Mouse (Mus musculus): ENCODE measurements at regions not wholly inside any gene's neighbourhood (a gene's known extent, or its start where the extent isn't known, plus 50 kb on each side); places are given as distances from the start of the nearest gene placed in this dataset.

GRCm38 (mm10) chr13:43724161-43724560 is 60.4 kb upstream of the Cd83 start:
- no peak for DNase-seq (ENCODE audit: low spot score)

GRCm38 (mm10) chr13:43725698-43726097 is 58.9 kb upstream of the Cd83 start:
- DNase-seq (ENCODE audit: low spot score): peak; percentile 61

- peak; percentile 17 for DNase-seq (ENCODE audit: low spot score)
These were observed 57.7 kb upstream of the Cd83 start for GRCm38 (mm10) chr13:43726895-43727341.

GRCm38 (mm10) chr13:43729617-43730016 is 55.0 kb upstream of the Cd83 start:
- no peak for DNase-seq (ENCODE audit: low spot score)

- DNase-seq (ENCODE audit: low spot score): no peak
These were observed 51.5 kb upstream of the Cd83 start for GRCm38 (mm10) chr13:43733061-43733460.

GRCm38 (mm10) chr13:43734641-43735040 is 49.9 kb upstream of the Cd83 start:
- no peak for DNase-seq (ENCODE audit: low spot score)
